Mouse (Mus musculus) megakaryocyte-erythroid progenitor cell, adult 5-6 weeks (primary cell): ENCODE measurements around the gene Dtx3. TPM values are rescaled to one million over a fixed set of nuclear protein-coding genes. Genes with fewer than 3 reads are reported as not detected.
"Not testable (repeated sequence)": the region's sequence is repeated elsewhere in the genome, so short reads cannot be mapped to it uniquely, and the experiment has no call there.

Experiments used
- ATAC-seq: replicated peaks from 2 replicates; pipeline ENCODE4 v1.8.0; 2016; ENCODE audit warnings: mild to moderate bottlenecking, inconsistent platforms; ENCODE audit not compliant: severe bottlenecking, poor library complexity, low FRiP score, low TSS enrichment
- total RNA-seq, 2 experiments: library from RNA; stranded (forward) in 1 of 2; stranded (reverse) in 1 of 2; fragments of 200-1000, 215-1000 nt in 1 of 2; fragments of >200 nt in 1 of 2; fragmentation: Nextera tagmentation in 1 of 2; gene quantifications; 2 replicates each; pipeline ENCODE4 v1.2.3; 2014 to 2017

The Dtx3 gene
- total RNA-seq, 2 experiments from 2014 or later = 28.5 to 160 TPM

- no peak for ATAC-seq
These were observed 23.8 kb downstream of the Dtx3 start for GRCm38 (mm10) chr10:127171631-127172200.

GRCm38 (mm10) chr10:127170837-127171272, 24.7 kb downstream of the Dtx3 start:
- peak; percentile 70 for ATAC-seq

GRCm38 (mm10) chr10:127170002-127170401, 25.5 kb downstream of the Dtx3 start:
- no peak for ATAC-seq

- ATAC-seq = no peak
These were observed 27.8 kb downstream of the Dtx3 start for GRCm38 (mm10) chr10:127167614-127168192.

GRCm38 (mm10) chr10:127166771-127167613, 28.5 kb downstream of the Dtx3 start:
- ATAC-seq = no peak

- no peak for ATAC-seq
These were observed 29.2 kb downstream of the Dtx3 start for GRCm38 (mm10) chr10:127166404-127166715.

- ATAC-seq = peak; percentile 53
These were observed 29.7 kb downstream of the Dtx3 start for GRCm38 (mm10) chr10:127165654-127166403.

GRCm38 (mm10) chr10:127165354-127165653, 30.2 kb downstream of the Dtx3 start:
- no peak for ATAC-seq

- peak; percentile 68 for ATAC-seq
These were observed 30.7 kb downstream of the Dtx3 start, which contains the start of gene B4galnt1 for GRCm38 (mm10) chr10:127164631-127165353. Gene B4galnt1, plus strand, starts transcription at chr10:127165225.

GRCm38 (mm10) chr10:127164190-127164589, 31.3 kb downstream of the Dtx3 start:
- no peak for ATAC-seq

- not testable (repeated sequence) for ATAC-seq
These were observed 32.7 kb downstream of the Dtx3 start for GRCm38 (mm10) chr10:127162771-127163261.

GRCm38 (mm10) chr10:127160728-127161127, 34.8 kb downstream of the Dtx3 start:
- ATAC-seq = no peak

GRCm38 (mm10) chr10:127160081-127160480, 35.4 kb downstream of the Dtx3 start:
- no peak for ATAC-seq

- peak; percentile 61; the same call in 1 of the 2 replicates for ATAC-seq
These were observed 37.1 kb downstream of the Dtx3 start for GRCm38 (mm10) chr10:127158471-127158870.

GRCm38 (mm10) chr10:127156511-127156910, 39.0 kb downstream of the Dtx3 start:
- no peak for ATAC-seq

- no peak for ATAC-seq
These were observed 39.4 kb downstream of the Dtx3 start for GRCm38 (mm10) chr10:127156089-127156488.

- no peak for ATAC-seq
These were observed 40.9 kb downstream of the Dtx3 start for GRCm38 (mm10) chr10:127154652-127155051.

- ATAC-seq = no peak
These were observed 41.3 kb downstream of the Dtx3 start for GRCm38 (mm10) chr10:127154241-127154640.

GRCm38 (mm10) chr10:127153323-127153722, 42.2 kb downstream of the Dtx3 start:
- no peak for ATAC-seq
